ENCODE assay signal across 16 mouse cellular contexts in the genomic region with DNA sequence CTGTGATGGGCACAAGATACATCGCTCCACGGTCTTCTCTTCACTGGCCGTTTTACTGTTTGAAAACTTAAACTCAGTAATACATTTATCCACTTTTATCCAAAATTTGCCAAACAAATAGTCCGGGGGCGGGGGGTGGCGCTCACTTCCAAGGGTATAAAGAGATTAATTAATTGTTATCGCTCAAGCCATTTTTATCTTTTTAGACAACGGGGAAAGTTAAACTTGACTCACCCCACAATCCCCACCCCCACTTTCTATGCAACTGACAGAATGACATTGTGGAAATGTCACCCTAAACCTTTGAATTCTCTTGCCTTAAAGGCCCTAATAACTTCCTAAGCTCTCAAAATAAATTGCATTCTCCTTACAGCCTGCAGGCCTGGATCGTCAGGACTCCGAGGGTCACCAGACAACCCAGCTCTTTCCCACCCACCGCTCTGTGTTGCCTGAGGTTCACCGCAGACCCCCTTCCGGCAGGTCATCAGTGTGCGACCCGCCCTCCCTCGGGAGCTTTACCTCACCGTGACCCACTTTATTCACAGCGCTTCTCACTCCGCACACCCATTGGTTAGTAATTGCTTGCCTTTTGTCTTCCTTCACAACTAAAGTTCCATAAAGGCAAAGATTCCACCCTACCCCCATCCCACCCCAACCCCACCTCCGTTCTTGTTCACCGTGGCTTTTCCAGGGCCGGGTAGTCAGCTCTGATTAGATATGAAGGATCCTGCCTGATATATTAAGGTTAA.
A peak's percentile ranks its signal among the peaks of the same experiment; 100 is the strongest.
DNase-seq lines count a peak whose midpoint lies in the region; ATAC-seq lines count a peak whose summit lies in the region.
"Had no signal": no experiment of that assay in that cellular context is flagged by ENCODE, and none has a peak within 500 bp of the region (broad histone marks: within the 10 kb centered on the region; RNA-seq: fewer than 3 reads in every experiment).

No protein-coding gene starts in this region.

- H3K27me3 ChIP-seq in forebrain, embryonic 15.5 days, result no peaks in the 10 kb centered on the region
- H3K27me3 ChIP-seq in forebrain, embryonic 16.5 days (replicated peaks; ENCODE audit: control insufficient read depth, insufficient read depth, low read length), result no peaks in the 10 kb centered on the region
- H3K27me3 ChIP-seq in midbrain, embryonic 12.5 days, result no peaks in the 10 kb centered on the region
- no peaks in the 10 kb centered on the region for H3K27me3 ChIP-seq in midbrain, embryonic 16.5 days (ENCODE audit: control insufficient read depth, insufficient read depth, low read depth, low read length)
- H3K27me3 ChIP-seq in embryonic facial prominence, embryonic 10.5 days (replicated peaks; ENCODE audit: low read depth, poor library complexity, severe bottlenecking), result no peaks in the 10 kb centered on the region
- H3K27me3 ChIP-seq in stomach, embryonic 15.5 days (replicated peaks), result no peaks in the 10 kb centered on the region
- H3K27me3 ChIP-seq: heart, embryonic 15.5 days; liver, embryonic 15.5 days had no signal

- H3K4me3 ChIP-seq in forebrain, embryonic 15.5 days, result no peak overlapping the region
- H3K4me3 ChIP-seq in forebrain, embryonic 16.5 days (replicated peaks; ENCODE audit: low read length), result no peak overlapping the region
- no peak overlapping the region for H3K4me3 ChIP-seq in midbrain, embryonic 12.5 days
- H3K4me3 ChIP-seq in midbrain, embryonic 16.5 days (ENCODE audit: low read depth, low read length), result no peak overlapping the region
- no peak overlapping the region for H3K4me3 ChIP-seq in embryonic facial prominence, embryonic 10.5 days
- H3K4me3 ChIP-seq in stomach, embryonic 15.5 days (replicated peaks), result no peak overlapping the region
- H3K4me3 ChIP-seq: heart, embryonic 15.5 days; liver, embryonic 15.5 days had no signal

- H3K9me3 ChIP-seq in forebrain, embryonic 15.5 days, result no peaks in the 10 kb centered on the region
- H3K9me3 ChIP-seq in forebrain, embryonic 16.5 days (ENCODE audit: control insufficient read depth, low read length), result no peaks in the 10 kb centered on the region
- H3K9me3 ChIP-seq in midbrain, embryonic 12.5 days, result no peaks in the 10 kb centered on the region
- H3K9me3 ChIP-seq in midbrain, embryonic 16.5 days (replicated peaks; ENCODE audit: control insufficient read depth, low read length, poor library complexity, severe bottlenecking), result no peaks in the 10 kb centered on the region
- no peaks in the 10 kb centered on the region for H3K9me3 ChIP-seq in embryonic facial prominence, embryonic 10.5 days
- H3K9me3 ChIP-seq in stomach, embryonic 15.5 days, result no peaks in the 10 kb centered on the region
- H3K9me3 ChIP-seq: heart, embryonic 15.5 days; liver, embryonic 15.5 days had no signal

- no peak for DNase-seq in embryonic facial prominence, embryonic 10.5 days (ENCODE audit: low spot score)
- no peak for DNase-seq in liver
- no peak for DNase-seq in adrenal gland, adult (ENCODE audit: inconsistent age in 2 of 2, low spot score in 1 of 2)
- DNase-seq: adrenal gland, adult 2 months; cerebellum, adult 9-11 months; kidney, adult 11 months; left cerebral cortex, postnatal 4 days; lung, postnatal 36 days; thymus, adult 2 months had no signal

- no peak overlapping the region for H3K4me2 ChIP-seq in forebrain, embryonic 15.5 days (replicated peaks)
- no peak overlapping the region for H3K4me2 ChIP-seq in forebrain, embryonic 16.5 days (ENCODE audit: low read length)
- H3K4me2 ChIP-seq in midbrain, embryonic 12.5 days (replicated peaks), result no peak overlapping the region
- no peak overlapping the region for H3K4me2 ChIP-seq in midbrain, embryonic 16.5 days (ENCODE audit: low read length)
- H3K4me2 ChIP-seq in stomach, embryonic 15.5 days, result no peak overlapping the region
- H3K4me2 ChIP-seq: heart, embryonic 15.5 days; liver, embryonic 15.5 days had no signal

- ATAC-seq in forebrain, embryonic 15.5 days (replicated peaks), result 0 out of 2 replicates have a peak, but pooled peaks have one; percentile 12
- no peak for ATAC-seq in forebrain, embryonic 16.5 days
- peak; percentile 42; the same call in 1 of the 2 replicates for ATAC-seq in midbrain, embryonic 12.5 days (ENCODE audit: low FRiP score, low read depth)
- ATAC-seq in midbrain, embryonic 16.5 days, result no peak
- ATAC-seq in stomach, embryonic 15.5 days (ENCODE audit: insufficient read depth, low FRiP score, low read depth), result peak; percentile 35; the same call in 1 of the 2 replicates

- H3K9ac ChIP-seq in forebrain, embryonic 15.5 days (replicated peaks), result no peak overlapping the region
- H3K9ac ChIP-seq in forebrain, embryonic 16.5 days (replicated peaks; ENCODE audit: low read depth, low read length), result no peak overlapping the region
- no peak overlapping the region for H3K9ac ChIP-seq in midbrain, embryonic 12.5 days (replicated peaks)
- no peak overlapping the region for H3K9ac ChIP-seq in midbrain, embryonic 16.5 days (ENCODE audit: low read depth, low read length)
- no peak overlapping the region for H3K9ac ChIP-seq in stomach, embryonic 15.5 days
- H3K9ac ChIP-seq: heart, embryonic 15.5 days; liver, embryonic 15.5 days had no signal

- 56% methylated on average over 22 of the region's 22 CpGs for WGBS in forebrain, embryonic 15.5 days
- WGBS in forebrain, embryonic 16.5 days, result 52% methylated on average over 22 of the region's 22 CpGs
- 66% methylated on average over 22 of the region's 22 CpGs for WGBS in midbrain, embryonic 12.5 days
- 55% methylated on average over 22 of the region's 22 CpGs for WGBS in midbrain, embryonic 16.5 days
- WGBS in embryonic facial prominence, embryonic 10.5 days, result 68% methylated on average over 22 of the region's 22 CpGs
- 68% methylated on average over 22 of the region's 22 CpGs for WGBS in stomach, embryonic 15.5 days

- no peaks in the 10 kb centered on the region for H3K36me3 ChIP-seq in forebrain, embryonic 15.5 days
- H3K36me3 ChIP-seq in forebrain, embryonic 16.5 days (ENCODE audit: control insufficient read depth, insufficient read depth), result no peaks in the 10 kb centered on the region
- no peaks in the 10 kb centered on the region for H3K36me3 ChIP-seq in midbrain, embryonic 12.5 days
- no peaks in the 10 kb centered on the region for H3K36me3 ChIP-seq in midbrain, embryonic 16.5 days (ENCODE audit: control insufficient read depth, insufficient read depth, low read length)
- H3K36me3 ChIP-seq in embryonic facial prominence, embryonic 10.5 days (replicated peaks), result no peaks in the 10 kb centered on the region
- no peaks in the 10 kb centered on the region for H3K36me3 ChIP-seq in stomach, embryonic 15.5 days
- H3K36me3 ChIP-seq: heart, embryonic 15.5 days; liver, embryonic 15.5 days had no signal

- no peaks in the 10 kb centered on the region for H3K4me1 ChIP-seq in forebrain, embryonic 15.5 days
- H3K4me1 ChIP-seq in forebrain, embryonic 16.5 days (replicated peaks; ENCODE audit: control insufficient read depth, insufficient read depth, low read length), result no peaks in the 10 kb centered on the region
- H3K4me1 ChIP-seq in midbrain, embryonic 12.5 days, result peaks cover 9% of the 10 kb centered on the region; the same call in 1 of the 2 replicates
- H3K4me1 ChIP-seq in midbrain, embryonic 16.5 days (ENCODE audit: control insufficient read depth, insufficient read depth, low read length), result no peaks in the 10 kb centered on the region
- peaks cover 4% of the 10 kb centered on the region; the same call in 1 of the 2 replicates for H3K4me1 ChIP-seq in embryonic facial prominence, embryonic 10.5 days
- H3K4me1 ChIP-seq in stomach, embryonic 15.5 days, result no peaks in the 10 kb centered on the region

- H3K27ac ChIP-seq in forebrain, embryonic 15.5 days (replicated peaks), result no peak overlapping the region
- no peak overlapping the region for H3K27ac ChIP-seq in forebrain, embryonic 16.5 days (ENCODE audit: low read length)
- no peak overlapping the region for H3K27ac ChIP-seq in midbrain, embryonic 12.5 days (replicated peaks)
- H3K27ac ChIP-seq in midbrain, embryonic 16.5 days (ENCODE audit: low read length), result no peak overlapping the region
- H3K27ac ChIP-seq in embryonic facial prominence, embryonic 10.5 days (replicated peaks), result peak overlapping the region; percentile 30; the same call in 1 of the 2 replicates
- no peak overlapping the region for H3K27ac ChIP-seq in stomach, embryonic 15.5 days
- H3K27ac ChIP-seq: heart, embryonic 15.5 days; liver, embryonic 15.5 days had no signal

Comparison
In these comparisons a context has a peak if more than half of its experiments do, and no peak if none do; other contexts are left out.
1. ATAC-seq: peak in forebrain, embryonic 15.5 days (single experiment), midbrain, embryonic 12.5 days (single experiment) and stomach, embryonic 15.5 days (single experiment); none in forebrain, embryonic 16.5 days (single experiment) and midbrain, embryonic 16.5 days (single experiment).